Mouse (Mus musculus): ENCODE data around the gene Galnt4. TPM values are rescaled to one million over a fixed set of nuclear protein-coding genes. Genes with fewer than 3 reads are reported as not detected.

Gene Galnt4
- total RNA-seq (2017), result 9.2 and 9.6 TPM in 2 replicates

DNA sequence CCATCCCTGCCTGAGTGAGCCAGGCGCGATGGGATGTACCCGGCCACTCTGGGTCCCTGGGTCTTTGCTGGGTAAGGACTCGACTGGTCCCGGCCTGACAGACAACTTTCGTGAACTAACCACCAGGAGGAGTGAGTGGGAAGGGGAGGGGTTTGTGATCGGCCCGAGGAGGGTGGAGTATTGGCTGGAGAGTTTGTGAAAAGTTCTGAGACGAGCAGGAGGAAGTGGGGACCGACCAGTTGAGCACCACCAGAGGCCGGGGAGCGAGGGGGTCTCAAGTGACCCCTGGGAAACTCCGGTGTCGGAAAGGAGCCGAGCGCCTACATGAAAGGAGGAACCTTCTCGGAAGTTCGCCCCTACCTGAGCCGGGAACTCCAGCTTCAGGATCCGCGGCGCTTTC, at the start of gene Galnt4:
Gene Galnt4, plus strand, starts transcription at position 196 of the 400 bp plus-strand sequence.
- peak; percentile 88 for ATAC-seq (replicated peaks; ENCODE audit: low read depth, poor library complexity, severe bottlenecking)

DNA sequence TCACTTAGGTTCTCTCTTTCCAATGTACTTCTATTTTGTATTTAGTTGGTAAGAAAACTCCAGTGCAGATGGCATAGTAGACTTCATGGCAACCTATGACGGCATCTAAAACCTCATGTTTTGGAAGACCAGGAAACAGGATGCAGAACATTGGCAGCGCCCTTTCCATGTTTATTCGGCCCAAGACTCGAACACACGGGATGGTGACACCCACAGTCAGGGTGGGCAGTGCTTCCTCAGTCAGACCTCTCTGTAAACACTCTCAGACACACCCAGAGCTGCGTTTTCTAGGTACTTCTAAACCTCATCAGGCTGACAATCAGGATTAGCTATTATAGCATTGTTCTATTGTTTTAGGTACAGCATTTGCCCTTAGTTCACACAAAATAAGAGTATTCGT, 47.4 kb upstream of the Galnt4 start:
- no peak for ATAC-seq (replicated peaks; ENCODE audit: low read depth, poor library complexity, severe bottlenecking)

- no peak for ATAC-seq (replicated peaks; ENCODE audit: low read depth, poor library complexity, severe bottlenecking)
These were observed 46.5 kb upstream of the Galnt4 start for GRCm38 (mm10) chr10:99061418-99061817.

DNA sequence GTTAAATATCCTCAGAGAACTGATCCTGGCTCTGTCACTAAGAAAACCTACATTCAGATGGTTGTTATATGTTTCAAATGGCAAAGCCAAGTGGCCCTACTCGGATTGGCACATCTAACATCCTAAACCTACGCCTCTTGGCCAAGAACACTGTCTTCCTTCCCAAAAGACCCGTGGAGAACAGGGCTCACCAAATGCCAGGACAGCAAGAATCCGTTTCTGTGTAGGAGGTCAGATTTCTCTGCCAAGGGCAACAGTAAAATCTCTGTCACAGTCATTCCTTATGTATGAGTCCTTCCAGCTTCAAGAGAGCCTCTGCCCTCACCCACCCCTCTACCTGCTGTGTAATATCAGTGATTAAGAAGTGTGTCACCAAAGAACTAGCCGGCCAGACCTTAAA, 45.4 kb upstream of the Galnt4 start:
- ATAC-seq (replicated peaks; ENCODE audit: low read depth, poor library complexity, severe bottlenecking), result no peak

DNA sequence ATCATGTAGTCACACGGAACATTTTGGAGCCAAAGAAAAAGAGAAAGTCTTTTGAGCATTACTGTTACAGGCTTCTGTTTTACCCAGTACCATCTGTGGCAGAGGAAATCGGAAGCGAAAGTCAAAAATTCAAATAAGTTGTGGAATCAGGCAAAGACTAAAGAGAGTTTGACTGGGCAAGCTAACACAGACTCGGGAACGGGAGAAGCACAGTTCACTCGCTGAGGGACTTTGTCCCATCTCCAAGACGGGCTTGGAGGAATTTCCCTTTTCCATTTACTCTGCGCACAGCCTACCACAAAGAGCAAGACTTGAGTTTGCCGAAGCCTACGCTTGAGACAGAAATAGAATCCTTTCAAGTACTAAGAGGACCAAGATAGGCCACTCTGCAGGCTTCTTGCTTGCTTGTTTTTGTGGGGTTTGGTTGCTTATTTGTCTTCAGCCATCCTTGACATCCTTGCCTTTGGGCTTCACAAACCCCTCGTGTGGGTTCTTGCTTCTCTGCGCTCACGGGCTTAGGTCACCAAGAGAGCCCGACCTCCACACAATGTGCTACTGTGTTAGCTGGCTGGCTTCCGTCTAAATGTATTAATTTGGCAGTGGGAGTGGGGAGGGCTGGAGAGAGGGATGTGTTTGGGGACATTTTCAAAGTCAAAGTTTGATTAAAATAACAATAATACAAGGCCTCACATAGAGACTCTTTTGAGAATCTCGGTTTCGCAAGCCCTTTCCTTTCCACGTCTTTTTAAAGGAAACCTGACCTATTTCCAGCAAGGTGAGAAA, 31.7 kb upstream of the Galnt4 start:
- ATAC-seq (replicated peaks; ENCODE audit: low read depth, poor library complexity, severe bottlenecking), result no peak

DNA sequence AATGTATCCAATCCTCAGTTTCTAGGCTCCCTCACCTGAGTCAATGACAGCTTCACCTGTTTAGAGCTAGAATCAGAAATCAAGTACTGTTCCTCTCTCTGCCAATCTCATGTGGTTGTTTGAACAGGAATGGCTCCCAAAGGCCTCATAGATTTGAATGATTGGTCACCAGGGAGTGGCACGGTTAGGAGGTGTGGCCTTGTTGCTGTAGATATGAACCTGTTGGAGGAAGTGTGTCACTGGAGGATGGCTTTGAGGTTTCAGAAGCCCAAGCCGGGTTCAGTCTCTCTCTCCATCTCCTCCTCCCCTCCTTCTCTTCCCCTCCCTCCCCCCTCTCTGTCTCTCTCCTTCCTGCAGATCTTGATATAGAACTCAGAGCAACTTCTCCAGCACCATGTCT, 29.3 kb upstream of the Galnt4 start:
- ATAC-seq (replicated peaks; ENCODE audit: low read depth, poor library complexity, severe bottlenecking), result no peak

GRCm38 (mm10) chr10:99081569-99081990, 26.4 kb upstream of the Galnt4 start:
- peak; percentile 55 for ATAC-seq (replicated peaks; ENCODE audit: low read depth, poor library complexity, severe bottlenecking)

DNA sequence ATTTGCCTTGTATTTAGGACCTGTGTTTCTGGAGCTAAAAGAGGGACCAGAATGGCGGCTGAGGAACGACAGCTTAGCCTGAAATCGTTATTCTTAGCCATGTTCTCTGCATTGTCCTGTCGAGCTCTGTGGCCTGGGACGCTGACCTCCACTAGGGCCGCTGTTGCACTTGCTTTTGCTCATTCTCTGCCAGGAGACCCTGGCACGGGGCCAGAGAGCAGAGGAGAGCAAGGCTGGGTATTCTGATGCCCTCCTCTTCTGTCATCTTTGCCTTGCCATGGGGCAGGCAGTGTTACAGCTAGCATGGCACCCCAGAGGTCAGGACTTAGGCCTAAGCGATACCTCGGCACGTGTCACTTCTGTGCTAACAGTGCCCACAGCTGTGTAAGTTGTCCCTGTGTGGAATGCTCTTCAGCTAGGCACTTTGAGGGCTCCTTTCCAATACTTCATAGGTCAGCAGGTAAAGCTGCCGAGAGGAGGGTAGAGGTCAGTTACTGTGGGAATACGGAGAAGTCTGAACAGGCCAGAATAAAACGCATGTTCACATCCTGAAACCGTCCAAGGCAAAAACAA, 24.4 kb upstream of the Galnt4 start:
- ATAC-seq (replicated peaks; ENCODE audit: low read depth, poor library complexity, severe bottlenecking), result no peak

- peak; percentile 79 for ATAC-seq (replicated peaks; ENCODE audit: low read depth, poor library complexity, severe bottlenecking)
These were observed 23.3 kb upstream of the Galnt4 start for GRCm38 (mm10) chr10:99084397-99085239.

DNA sequence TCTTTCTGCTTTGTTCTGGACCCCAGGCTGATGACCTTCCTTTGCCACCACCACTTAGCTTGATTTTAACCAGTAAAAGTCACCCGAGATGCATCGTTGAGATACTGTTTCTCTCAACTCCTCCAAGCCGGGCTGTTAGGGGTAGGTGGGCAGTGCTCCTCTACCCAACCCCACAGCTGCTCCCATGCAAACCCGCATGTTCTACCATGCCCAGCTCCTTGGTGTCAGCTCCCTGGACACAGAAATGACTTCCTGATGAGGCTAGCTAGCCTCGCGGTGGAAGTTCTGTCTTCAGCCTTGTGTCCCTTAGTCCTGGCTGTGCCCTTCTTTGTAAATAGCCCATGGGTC, 22.7 kb upstream of the Galnt4 start:
- no peak for ATAC-seq (replicated peaks; ENCODE audit: low read depth, poor library complexity, severe bottlenecking)

GRCm38 (mm10) chr10:99086029-99086428, 21.9 kb upstream of the Galnt4 start:
- ATAC-seq (replicated peaks; ENCODE audit: low read depth, poor library complexity, severe bottlenecking), result no peak

- peak; percentile 60 for ATAC-seq (replicated peaks; ENCODE audit: low read depth, poor library complexity, severe bottlenecking)
These were observed 18.1 kb upstream of the Galnt4 start for GRCm38 (mm10) chr10:99089906-99090305.

GRCm38 (mm10) chr10:99093364-99093763, 14.6 kb upstream of the Galnt4 start:
- ATAC-seq (replicated peaks; ENCODE audit: low read depth, poor library complexity, severe bottlenecking), result no peak

DNA sequence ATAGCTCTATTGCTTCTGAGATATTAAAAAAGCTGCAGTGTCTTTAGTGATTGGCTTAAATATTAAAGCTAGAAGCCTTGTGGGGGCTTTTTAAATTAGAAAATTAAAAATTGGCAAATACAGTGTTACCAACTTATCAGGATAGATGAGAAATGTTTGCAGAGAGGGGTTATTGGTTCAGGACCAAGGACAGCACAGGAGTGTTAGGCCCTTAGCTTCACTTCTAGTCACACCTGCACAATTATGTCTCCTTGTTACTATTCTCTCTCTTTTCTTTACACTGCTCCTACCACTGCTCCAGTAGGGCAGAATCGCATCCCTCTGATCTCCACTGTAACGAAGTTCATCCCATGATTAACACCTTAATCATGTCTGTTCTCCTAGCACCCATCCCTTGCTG, 12.8 kb upstream of the Galnt4 start:
- no peak for ATAC-seq (replicated peaks; ENCODE audit: low read depth, poor library complexity, severe bottlenecking)

- peak; percentile 90 for ATAC-seq (replicated peaks; ENCODE audit: low read depth, poor library complexity, severe bottlenecking)
These were observed 10.6 kb upstream of the Galnt4 start for GRCm38 (mm10) chr10:99097374-99097773.

DNA sequence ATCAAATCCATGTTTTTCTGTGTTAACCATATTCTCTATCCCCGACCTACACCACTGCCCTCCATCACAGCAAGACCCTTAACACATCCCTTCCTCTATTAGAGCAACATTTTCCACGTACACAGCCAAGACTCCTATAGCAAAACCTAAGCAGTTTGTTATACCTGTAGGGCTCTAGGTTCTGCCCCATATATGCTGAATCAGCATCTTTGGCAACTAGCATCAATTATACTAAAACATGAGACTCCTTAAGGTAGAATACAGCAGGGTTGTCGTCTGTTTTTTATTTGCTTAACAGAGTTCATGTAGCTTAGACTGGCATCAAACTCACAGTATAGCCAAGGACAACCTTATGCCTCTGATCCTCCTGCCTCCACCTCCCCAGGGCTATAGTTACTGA, 2.4 kb upstream of the Galnt4 start:
- no peak for ATAC-seq (replicated peaks; ENCODE audit: low read depth, poor library complexity, severe bottlenecking)

GRCm38 (mm10) chr10:99106311-99106702, 1.7 kb upstream of the Galnt4 start:
- no peak for ATAC-seq (replicated peaks; ENCODE audit: low read depth, poor library complexity, severe bottlenecking)

DNA sequence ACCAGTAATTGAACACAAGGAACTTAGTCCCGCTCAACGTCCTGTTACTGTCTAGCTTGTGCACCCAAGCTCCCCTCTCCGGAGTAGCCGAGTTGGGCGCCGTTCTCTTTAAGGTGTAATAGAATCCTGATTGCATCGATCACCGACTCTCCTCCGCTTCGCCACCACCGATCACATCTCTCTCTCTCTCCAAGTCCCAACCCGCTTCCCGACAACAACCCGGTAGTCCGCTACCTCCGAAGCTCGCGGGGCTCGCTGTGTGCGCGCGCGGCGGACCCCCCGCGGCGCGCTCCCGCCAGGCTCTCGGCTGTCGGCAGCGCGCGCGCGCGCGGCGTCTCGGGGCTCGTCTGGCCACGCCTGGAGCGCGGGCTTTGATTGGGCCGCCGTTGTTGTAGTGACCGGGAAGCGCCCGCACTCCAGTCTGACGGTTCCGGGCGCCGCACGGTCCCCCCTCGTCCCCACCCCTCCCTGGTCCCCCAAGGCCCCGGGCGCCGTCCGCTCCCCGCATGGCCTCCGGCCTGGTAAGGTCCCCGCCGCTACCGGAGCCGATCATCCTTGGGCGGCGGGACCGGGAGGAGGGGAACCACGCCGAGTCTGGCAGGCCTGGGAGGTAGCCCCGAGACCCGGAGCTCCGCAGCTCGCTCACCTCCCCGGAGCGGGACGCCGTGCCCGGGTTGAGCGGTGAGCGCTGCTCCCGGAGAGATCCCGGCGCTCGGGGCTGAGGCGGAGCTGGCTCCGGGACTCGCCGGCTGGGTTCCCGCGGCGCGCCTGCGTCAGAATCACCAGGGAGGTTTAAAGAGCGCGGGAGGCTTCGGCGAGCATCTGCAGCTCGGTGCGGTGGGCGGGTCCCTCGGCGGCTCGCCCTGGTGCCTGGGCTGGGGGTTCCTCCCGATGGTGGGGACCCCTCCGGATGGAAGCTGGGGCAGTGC, 992 bp upstream of the Galnt4 start, which contains the start of gene Poc1b:
Gene Poc1b, plus strand, starts transcription at position 334 of the 929 bp plus-strand sequence.
- ATAC-seq (replicated peaks; ENCODE audit: low read depth, poor library complexity, severe bottlenecking), result peak; percentile 64

DNA sequence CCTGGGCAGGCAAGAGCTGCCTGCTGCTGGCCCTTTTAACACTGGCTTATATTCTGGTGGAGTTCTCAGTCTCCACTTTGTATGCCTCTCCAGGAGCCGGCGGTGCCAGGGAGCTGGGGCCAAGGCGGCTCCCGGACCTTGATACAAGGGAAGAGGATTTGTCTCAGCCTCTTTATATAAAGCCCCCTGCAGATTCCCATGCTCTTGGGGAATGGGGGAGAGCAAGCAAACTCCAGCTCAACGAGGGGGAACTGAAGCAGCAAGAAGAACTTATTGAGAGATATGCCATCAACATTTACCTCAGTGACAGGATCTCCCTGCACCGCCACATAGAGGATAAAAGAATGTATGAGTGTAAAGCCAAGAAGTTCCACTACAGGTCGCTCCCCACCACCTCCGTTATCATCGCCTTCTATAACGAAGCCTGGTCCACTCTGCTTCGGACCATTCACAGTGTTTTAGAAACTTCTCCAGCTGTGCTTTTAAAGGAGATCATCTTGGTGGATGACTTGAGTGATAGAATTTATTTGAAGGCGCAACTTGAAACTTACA, 548 bp downstream of the Galnt4 start:
- no peak for ATAC-seq (replicated peaks; ENCODE audit: low read depth, poor library complexity, severe bottlenecking)

DNA sequence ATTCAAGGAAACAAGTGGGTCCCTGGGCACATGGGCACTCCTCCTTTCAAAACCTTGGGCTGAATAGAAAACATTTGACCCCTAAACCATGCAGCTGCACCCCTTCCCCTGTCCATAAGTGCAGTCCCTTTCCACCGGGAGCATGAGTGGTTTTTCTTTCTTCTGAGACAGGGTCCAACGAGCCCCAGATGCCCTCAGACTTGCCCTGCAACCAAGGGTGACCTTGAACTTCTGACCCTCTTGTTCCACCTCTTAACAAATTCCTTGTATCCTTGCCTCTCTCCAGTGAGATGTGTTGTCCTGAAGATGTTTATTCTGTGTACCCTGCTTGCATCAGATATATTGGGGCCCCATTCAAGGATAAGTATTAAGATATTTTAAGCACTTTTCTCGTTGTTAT, 5.6 kb downstream of the Galnt4 start:
- no peak for ATAC-seq (replicated peaks; ENCODE audit: low read depth, poor library complexity, severe bottlenecking)

All from common myeloid progenitor, adult 5-6 weeks (primary cell).